Mouse (Mus musculus): ENCODE data around the gene Naa20. TPM values are rescaled to one million over a fixed set of nuclear protein-coding genes. Genes with fewer than 3 reads are reported as not detected.

The Naa20 gene
- polyA plus RNA-seq, 1 experiment = 7.9 TPM

DNA sequence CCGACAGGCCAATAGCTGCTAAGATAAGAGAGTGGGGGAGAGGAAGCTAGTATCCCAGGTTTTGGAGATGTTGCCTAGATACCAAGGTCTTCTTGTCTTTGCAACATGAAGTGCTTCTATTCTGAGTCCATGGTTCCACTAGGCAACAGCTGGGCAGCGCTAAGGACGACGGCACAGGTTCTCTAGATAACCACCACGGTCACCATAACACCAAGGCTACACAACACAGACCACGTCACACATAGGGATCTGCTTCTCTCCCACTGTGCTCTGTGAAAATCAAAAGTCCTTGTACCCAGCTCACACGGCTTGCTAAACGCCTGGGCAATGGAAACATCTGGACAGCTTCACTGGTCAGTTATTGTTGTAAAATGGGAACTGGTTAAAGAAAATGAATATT, 35.1 kb downstream of the Naa20 start:
- Histone ChIP-seq H3K27ac (ENCODE audit: insufficient read depth, low read length) (no peak overlapping the region), H3K4me3 (ENCODE audit: extremely low read depth, insufficient read depth, insufficient read length) (no peak overlapping the region), H3K36me3 (ENCODE audit: control insufficient read depth, insufficient read depth, low read length) (peaks cover 3% of the 10 kb centered on the region; the same call in 1 of the 2 replicates), H3K27me3 (ENCODE audit: control insufficient read depth, insufficient read depth, low read length) (no peaks in the 10 kb centered on the region; the same call in 1 of the 2 replicates), H3K4me1 (ENCODE audit: control insufficient read depth, insufficient read depth, insufficient read length) (no peaks in the 10 kb centered on the region)
- no peak for TF ChIP-seq CTCF (IDR thresholded peaks at IDR 0.05; ENCODE audit: extremely low read depth, insufficient read depth, insufficient read length, insufficient replicate concordance)
- 79% methylated on average over 8 of the region's 8 CpGs for WGBS
- no peak for DNase-seq (ENCODE audit: low read depth in 1 of 2, low spot score in 2 of 2)

DNA sequence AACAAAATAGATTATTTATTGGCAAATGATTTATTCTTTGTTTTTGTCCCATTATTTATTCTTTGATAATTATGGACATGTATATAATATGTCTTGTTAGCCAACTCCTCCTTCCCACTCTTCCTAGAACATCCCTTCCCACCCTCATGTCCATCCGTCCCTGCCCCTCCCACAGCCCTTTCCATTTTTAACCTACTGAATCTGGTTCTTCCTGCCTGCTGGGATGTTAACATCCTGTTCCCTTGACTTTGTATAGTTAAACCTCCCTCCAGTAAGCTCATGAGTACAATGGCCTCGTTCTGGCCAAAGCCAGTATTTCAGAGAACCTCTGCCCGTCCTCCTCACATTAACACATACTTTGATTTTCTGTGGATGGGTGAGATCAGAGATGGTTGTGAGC, 39.5 kb downstream of the Naa20 start:
- H3K27ac ChIP-seq (ENCODE audit: insufficient read depth, low read length) = no peak overlapping the region
- no peaks in the 10 kb centered on the region for H3K4me1 ChIP-seq (ENCODE audit: control insufficient read depth, insufficient read depth, insufficient read length)
- H3K36me3 ChIP-seq (ENCODE audit: control insufficient read depth, insufficient read depth, low read length) = no peaks in the 10 kb centered on the region
- TF ChIP-seq CTCF (IDR thresholded peaks at IDR 0.05; ENCODE audit: extremely low read depth, insufficient read depth, insufficient read length, insufficient replicate concordance) = no peak
- no peak for TF ChIP-seq POLR2A (IDR thresholded peaks at IDR 0.05; ENCODE audit: low read depth, low read length)
- no peaks in the 10 kb centered on the region; the same call in 1 of the 2 replicates for H3K27me3 ChIP-seq (ENCODE audit: control insufficient read depth, insufficient read depth, low read length)
- DNase-seq (ENCODE audit: low read depth in 1 of 2, low spot score in 2 of 2) = no peak
- WGBS = 50% methylated on average over 3 of the region's 3 CpGs
- no peak overlapping the region for H3K4me3 ChIP-seq (ENCODE audit: extremely low read depth, insufficient read depth, insufficient read length)

DNA sequence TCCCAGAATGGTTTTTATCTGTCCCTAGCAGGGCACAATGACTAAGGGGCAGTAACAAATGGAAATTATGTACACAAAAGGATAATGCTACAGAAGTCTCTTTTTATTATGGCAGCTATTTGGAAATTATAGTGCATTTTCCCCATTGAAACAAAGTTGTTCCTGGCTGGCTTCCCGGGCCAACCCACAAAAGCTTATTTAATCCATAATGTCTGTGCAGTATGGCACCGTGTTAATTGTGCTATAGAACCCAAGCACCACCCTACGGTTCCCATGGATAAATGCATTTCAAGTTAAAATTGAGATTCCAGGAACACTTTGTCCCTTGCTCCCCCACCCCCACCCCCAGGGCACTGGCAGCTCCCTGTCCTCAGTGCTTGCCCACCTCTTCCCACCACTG, 42.4 kb downstream of the Naa20 start:
- Histone ChIP-seq H3K4me1 (ENCODE audit: control insufficient read depth, insufficient read depth, insufficient read length) (no peaks in the 10 kb centered on the region), H3K4me3 (ENCODE audit: extremely low read depth, insufficient read depth, insufficient read length) (no peak overlapping the region), H3K27ac (ENCODE audit: insufficient read depth, low read length) (no peak overlapping the region), H3K27me3 (ENCODE audit: control insufficient read depth, insufficient read depth, low read length) (no peaks in the 10 kb centered on the region), H3K36me3 (ENCODE audit: control insufficient read depth, insufficient read depth, low read length) (no peaks in the 10 kb centered on the region)
- TF ChIP-seq CTCF (IDR thresholded peaks at IDR 0.05; ENCODE audit: extremely low read depth, insufficient read depth, insufficient read length, insufficient replicate concordance) = no peak
- no peak for TF ChIP-seq POLR2A (IDR thresholded peaks at IDR 0.05; ENCODE audit: low read depth, low read length)
- no peak for DNase-seq (ENCODE audit: low read depth in 1 of 2, low spot score in 2 of 2)
- 92% methylated on average over 3 of the region's 3 CpGs for WGBS

DNA sequence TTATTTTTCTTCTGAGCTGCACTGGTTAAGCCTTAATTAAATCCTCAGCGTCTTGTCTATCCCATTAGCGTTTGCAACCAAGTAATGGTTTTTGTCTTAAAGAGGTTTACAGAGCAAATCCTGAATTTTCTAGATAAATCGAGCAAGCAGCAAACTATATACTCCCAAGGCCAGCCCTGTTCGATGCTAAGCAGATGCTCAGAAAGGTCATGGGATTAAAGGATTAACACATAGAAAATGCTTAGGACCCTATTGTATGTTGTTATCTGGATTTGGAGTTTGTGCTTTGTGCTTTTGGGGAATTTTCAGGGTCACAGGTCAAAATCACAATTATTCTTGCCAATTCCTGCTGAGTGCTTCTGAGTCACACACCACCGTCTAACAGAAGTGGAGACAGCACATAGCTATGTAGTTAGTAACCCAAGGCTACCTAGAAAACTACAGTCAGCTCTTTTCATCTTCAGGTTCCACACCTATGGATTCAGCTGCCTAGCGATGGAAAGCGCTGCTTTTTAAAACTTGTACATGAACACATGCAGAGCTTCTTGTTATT, 46.6 kb downstream of the Naa20 start:
- TF ChIP-seq POLR2A (IDR thresholded peaks at IDR 0.05; ENCODE audit: low read depth, low read length) (no peak), CTCF (IDR thresholded peaks at IDR 0.05; ENCODE audit: extremely low read depth, insufficient read depth, insufficient read length, insufficient replicate concordance) (no peak)
- no peaks in the 10 kb centered on the region for H3K36me3 ChIP-seq (ENCODE audit: control insufficient read depth, insufficient read depth, low read length)
- WGBS = 85% methylated on average over 7 of the region's 7 CpGs
- no peaks in the 10 kb centered on the region for H3K27me3 ChIP-seq (ENCODE audit: control insufficient read depth, insufficient read depth, low read length)
- no peak overlapping the region for H3K4me3 ChIP-seq (ENCODE audit: extremely low read depth, insufficient read depth, insufficient read length)
- H3K4me1 ChIP-seq (ENCODE audit: control insufficient read depth, insufficient read depth, insufficient read length) = no peaks in the 10 kb centered on the region
- DNase-seq (ENCODE audit: low read depth in 1 of 2, low spot score in 2 of 2) = no peak
- no peak overlapping the region for H3K27ac ChIP-seq (ENCODE audit: insufficient read depth, low read length)

DNA sequence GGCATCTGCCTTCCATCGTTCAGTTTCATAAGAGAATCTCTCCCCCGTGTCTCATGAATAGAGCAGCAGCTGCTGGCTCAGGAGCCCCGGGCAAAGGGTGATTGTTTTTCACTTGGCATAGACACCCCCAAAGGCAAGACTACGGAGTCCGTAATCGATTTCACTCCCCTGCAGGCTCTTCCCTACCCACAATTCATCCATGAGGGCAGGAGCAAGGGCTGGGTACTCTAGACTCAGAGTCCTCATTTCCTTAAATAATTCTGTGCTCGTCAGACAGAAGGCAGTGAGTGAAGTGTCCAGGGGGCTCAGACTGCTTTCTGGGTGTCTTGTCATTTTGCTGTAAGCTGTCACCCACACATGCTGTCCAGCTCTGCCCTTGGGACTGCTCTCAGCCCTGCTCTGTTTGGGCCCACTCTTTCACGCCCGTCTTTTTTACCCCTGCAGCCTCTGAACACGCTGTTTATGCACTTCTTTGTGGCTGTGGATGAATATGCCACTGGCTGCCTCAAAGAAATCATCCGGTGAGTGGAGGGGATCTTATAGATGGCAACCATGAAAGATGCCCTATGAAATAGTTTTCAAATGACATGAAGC, 47.7 kb downstream of the Naa20 start:
- 77% methylated on average over 11 of the region's 11 CpGs for WGBS
- Histone ChIP-seq H3K27ac (ENCODE audit: insufficient read depth, low read length) (no peak overlapping the region), H3K4me1 (ENCODE audit: control insufficient read depth, insufficient read depth, insufficient read length) (no peaks in the 10 kb centered on the region), H3K27me3 (ENCODE audit: control insufficient read depth, insufficient read depth, low read length) (no peaks in the 10 kb centered on the region), H3K4me3 (ENCODE audit: extremely low read depth, insufficient read depth, insufficient read length) (no peak overlapping the region), H3K36me3 (ENCODE audit: control insufficient read depth, insufficient read depth, low read length) (no peaks in the 10 kb centered on the region)
- no peak for TF ChIP-seq POLR2A (IDR thresholded peaks at IDR 0.05; ENCODE audit: low read depth, low read length)
- TF ChIP-seq CTCF (IDR thresholded peaks at IDR 0.05; ENCODE audit: extremely low read depth, insufficient read depth, insufficient read length, insufficient replicate concordance) = no peak
- DNase-seq (ENCODE audit: low read depth in 1 of 2, low spot score in 2 of 2) = no peak

DNA sequence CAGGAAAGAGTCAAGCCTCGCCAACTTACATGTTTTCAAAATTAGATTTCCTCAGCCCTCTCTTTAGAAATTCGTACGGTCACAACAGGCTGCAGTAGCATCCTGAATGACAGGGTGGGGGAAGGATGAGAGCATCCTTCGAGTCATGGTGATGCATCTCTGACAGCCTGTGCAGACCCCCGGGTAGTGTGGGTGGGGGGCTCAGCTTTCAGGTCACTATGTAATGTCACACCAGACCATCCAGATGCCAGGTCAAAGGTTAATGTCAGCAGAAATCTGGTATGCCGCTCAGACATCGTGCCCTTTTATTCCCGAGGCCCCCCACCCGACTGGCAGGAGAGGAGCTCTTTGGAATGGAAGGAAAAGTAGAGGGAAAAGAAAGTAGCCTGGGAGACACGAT, 48.3 kb downstream of the Naa20 start:
- no peak for DNase-seq (ENCODE audit: low read depth in 1 of 2, low spot score in 2 of 2)
- Histone ChIP-seq H3K27ac (ENCODE audit: insufficient read depth, low read length) (no peak overlapping the region), H3K4me3 (ENCODE audit: extremely low read depth, insufficient read depth, insufficient read length) (no peak overlapping the region), H3K4me1 (ENCODE audit: control insufficient read depth, insufficient read depth, insufficient read length) (no peaks in the 10 kb centered on the region), H3K27me3 (ENCODE audit: control insufficient read depth, insufficient read depth, low read length) (no peaks in the 10 kb centered on the region), H3K36me3 (ENCODE audit: control insufficient read depth, insufficient read depth, low read length) (no peaks in the 10 kb centered on the region)
- TF ChIP-seq CTCF (IDR thresholded peaks at IDR 0.05; ENCODE audit: extremely low read depth, insufficient read depth, insufficient read length, insufficient replicate concordance) = no peak
- TF ChIP-seq POLR2A (IDR thresholded peaks at IDR 0.05; ENCODE audit: low read depth, low read length) = no peak
- 72% methylated on average over 10 of the region's 10 CpGs for WGBS

DNA sequence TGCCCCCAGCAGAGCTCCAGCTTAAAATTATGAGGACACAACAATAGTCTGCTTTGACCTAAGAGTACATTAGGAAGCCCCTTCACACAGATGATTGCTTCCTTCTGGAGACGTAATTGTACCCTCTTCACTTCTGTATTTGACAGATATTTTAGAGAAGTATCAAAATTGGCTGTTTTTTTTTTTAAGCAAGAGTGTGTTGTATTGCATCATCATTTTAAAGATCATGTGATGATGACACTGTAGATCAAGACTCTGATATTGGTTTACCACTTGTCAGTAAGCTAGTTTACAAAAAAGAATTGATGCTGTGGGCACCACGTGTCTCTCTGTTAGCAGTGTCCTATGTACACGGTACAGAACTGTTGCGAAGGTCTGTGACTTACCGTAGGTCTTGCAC, 50.8 kb downstream of the Naa20 start:
- Histone ChIP-seq H3K27ac (ENCODE audit: insufficient read depth, low read length) (no peak overlapping the region), H3K36me3 (ENCODE audit: control insufficient read depth, insufficient read depth, low read length) (no peaks in the 10 kb centered on the region), H3K27me3 (ENCODE audit: control insufficient read depth, insufficient read depth, low read length) (no peaks in the 10 kb centered on the region), H3K4me1 (ENCODE audit: control insufficient read depth, insufficient read depth, insufficient read length) (no peaks in the 10 kb centered on the region), H3K4me3 (ENCODE audit: extremely low read depth, insufficient read depth, insufficient read length) (no peak overlapping the region)
- no peak for TF ChIP-seq POLR2A (IDR thresholded peaks at IDR 0.05; ENCODE audit: low read depth, low read length)
- no peak for TF ChIP-seq CTCF (IDR thresholded peaks at IDR 0.05; ENCODE audit: extremely low read depth, insufficient read depth, insufficient read length, insufficient replicate concordance)
- 67% methylated on average over 5 of the region's 5 CpGs for WGBS
- DNase-seq (ENCODE audit: low read depth in 1 of 2, low spot score in 2 of 2) = no peak
